Mouse (Mus musculus) naive thymus-derived CD4-positive, alpha-beta T cell, adult 2 months (primary cell): Measurements from ENCODE around the gene Lep.

ENCODE experiments used
- DNase-seq: peaks from one replicate; pipeline ENCODE4 v3.0.0-alpha.2; 2011; ENCODE audit warnings: low read depth

Lep gene

DNA sequence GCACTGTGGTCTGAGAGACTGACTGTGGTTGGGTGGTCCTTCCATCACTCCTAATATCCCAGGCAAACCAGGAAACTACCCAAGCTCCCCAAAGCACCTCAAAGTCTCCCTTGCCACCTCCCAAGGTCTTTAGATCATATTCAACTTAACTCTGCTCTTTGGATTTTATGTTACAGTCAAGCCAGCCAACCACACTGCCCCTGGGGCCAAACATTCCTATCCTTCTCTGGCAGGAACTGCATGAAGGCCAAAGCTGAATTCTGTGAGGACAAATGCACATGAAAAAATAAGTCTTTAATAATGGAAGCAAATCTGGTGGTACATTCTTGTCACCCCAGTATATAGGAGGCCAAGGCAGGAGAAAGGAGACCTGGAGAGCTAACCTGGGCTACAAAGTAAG lies 16.0 kb upstream of the Lep start:
- DNase-seq, result no peak

DNA sequence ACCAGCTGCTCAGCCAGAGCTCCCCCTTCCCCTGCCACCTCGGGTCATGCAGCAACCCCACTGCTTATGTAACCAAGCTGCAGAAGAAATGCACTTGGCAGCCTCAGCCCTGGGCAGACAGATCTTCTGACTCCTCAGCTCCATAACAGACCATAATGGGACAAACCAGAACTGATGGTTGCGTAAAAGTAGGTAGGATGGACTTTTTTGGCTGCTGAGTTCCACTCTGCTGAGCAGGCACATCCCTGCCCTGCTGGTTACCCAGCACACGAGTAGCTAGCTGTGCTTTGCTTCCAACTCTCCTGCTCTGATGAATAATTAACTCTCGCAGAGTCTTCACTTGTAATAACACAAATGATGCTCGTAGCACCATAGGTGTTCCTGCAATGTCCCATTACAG lies 10.1 kb upstream of the Lep start:
- no peak for DNase-seq

DNA sequence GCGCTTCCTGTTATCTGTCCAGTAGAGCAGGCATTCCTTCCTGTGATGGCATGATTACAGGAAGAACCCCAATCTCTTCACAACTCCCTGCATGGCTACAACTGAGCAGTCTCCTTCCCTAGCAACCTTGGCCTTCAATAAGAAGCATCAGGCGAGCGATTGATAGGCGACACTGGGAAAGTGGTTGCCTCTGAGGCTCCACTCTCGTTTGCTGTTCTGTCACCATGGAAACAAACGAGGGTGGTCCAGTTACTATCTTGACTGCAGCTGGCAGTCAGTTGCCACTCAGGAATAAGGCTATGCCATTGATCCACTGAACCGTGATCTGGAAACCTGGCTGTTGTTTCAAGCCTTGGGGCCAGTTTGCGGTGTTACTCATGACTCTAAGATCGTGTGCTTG lies 7.8 kb upstream of the Lep start:
- no peak for DNase-seq

DNA sequence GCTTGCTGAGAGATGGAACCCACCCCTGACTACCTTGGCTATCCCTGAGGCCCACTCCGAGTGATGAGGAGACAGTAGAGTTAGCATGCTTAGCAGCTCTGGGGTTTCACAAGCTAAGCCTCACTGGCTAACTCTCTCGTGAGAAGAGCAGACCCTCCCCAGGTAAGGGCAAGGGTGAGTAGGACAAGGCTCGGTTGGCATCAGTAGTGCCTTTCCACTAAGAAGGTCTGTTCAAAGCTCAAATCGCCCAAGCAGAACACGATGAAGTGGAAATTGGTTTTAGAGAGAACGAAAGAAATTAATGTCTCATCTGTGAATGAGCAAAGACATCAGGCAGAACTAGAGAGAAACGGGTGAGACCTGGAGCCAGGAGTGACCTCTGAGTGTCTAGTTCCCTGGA lies 6.8 kb upstream of the Lep start:
- DNase-seq, result no peak

DNA sequence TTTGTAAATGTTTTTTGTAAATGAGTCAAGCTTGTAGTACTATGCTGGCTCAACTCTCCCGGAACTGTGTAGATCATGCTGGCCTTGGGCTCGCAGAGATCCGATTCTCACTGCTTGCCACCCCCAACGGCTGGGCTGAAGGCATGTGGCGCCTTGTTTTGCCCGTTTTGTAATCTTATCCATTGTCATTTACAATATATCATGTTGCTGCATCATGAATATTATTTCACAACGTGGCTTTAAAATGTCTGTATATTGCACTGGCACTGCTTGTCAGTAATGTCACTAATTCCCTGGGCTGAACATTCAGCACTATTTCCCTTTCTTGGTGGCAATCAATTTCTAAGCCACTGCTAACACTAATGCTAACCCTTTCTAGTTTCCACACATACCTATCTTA lies 3.6 kb upstream of the Lep start:
- no peak for DNase-seq

- no peak for DNase-seq
Measured at GRCm38 (mm10) chr6:29066389-29066790, 6.4 kb downstream of the Lep start.

- DNase-seq, result no peak
Measured at GRCm38 (mm10) chr6:29072258-29072657, 12.2 kb downstream of the Lep start.

DNA sequence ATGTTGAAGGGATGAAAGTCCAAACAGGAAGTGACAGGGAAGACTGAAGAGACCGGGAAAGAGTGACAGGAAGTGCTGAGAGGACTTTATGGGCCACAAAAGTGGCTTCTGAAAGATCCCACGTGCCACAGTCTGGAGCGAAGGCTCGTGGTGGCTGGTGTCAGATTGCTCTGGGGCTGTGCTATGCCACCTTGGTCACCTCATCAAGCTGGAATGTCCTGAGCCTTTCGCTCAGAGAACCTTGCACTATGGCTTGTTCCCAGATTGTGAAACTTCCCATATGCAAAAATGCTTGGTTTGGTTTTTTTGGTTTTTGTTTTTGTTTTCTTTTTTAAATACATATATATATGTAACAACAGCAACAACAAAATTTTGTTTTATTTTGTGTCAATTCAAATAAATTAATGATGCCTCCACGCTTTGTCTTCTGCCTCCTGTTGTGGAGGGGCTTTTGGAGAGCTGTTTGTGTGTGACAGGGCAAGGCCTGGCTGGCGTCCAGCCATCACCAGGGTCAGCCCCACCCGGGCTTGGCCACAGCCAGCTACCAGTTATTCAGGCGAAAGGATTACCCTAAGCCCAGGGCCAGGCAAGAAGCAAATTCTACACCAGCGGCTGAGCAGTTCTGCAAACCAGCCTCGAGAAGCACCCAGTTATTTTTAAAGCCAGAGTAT lies 13.6 kb downstream of the Lep start:
- no peak for DNase-seq

DNA sequence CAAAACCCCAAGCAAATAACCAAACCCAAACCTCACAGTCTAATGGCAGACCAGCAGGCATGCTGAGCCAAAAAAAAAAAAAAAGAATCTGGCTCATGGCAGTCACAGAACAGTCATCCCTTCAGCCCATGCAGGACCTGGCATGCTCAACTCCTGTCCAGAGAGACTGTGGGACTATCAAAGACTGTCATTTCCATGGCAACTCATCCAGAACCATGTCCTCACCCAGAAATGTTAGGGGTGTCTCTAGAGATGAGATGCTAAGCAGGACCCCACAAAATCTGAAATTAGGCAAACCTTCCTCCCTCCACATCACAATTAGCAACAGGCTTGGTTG lies 14.1 kb downstream of the Lep start:
- DNase-seq, result no peak

DNA sequence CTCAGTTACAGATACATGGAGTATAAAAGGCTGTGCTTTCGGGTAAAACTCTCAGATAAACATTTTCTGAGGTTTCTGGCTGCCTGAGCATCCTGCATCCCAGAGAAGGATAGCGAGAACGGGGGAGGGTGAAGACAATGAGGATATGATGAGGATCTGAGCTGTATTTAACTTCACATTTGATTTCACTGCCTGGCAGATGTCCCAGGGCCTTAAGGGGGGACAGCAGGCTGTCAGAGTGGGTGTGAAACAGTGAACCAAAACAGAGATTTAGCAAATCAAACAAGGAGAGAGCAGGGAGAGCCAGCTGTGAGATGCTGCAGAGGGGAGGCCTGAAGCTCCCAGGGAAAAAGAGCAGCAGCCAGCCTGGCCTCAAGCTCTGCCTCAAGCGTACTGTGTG lies 19.3 kb downstream of the Lep start:
- DNase-seq, result no peak

GRCm38 (mm10) chr6:29081826-29082363 lies 21.9 kb downstream of the Lep start:
- no peak for DNase-seq

- DNase-seq, result no peak
Measured at GRCm38 (mm10) chr6:29082776-29083354, 22.8 kb downstream of the Lep start.

- no peak for DNase-seq
Measured at GRCm38 (mm10) chr6:29084401-29084800, 24.4 kb downstream of the Lep start.

- DNase-seq, result no peak
Measured at GRCm38 (mm10) chr6:29087921-29088709, 28.1 kb downstream of the Lep start.

- DNase-seq, result no peak
Measured at GRCm38 (mm10) chr6:29092234-29092633, 32.2 kb downstream of the Lep start.

GRCm38 (mm10) chr6:29092904-29093303 lies 32.9 kb downstream of the Lep start:
- DNase-seq, result no peak

DNA sequence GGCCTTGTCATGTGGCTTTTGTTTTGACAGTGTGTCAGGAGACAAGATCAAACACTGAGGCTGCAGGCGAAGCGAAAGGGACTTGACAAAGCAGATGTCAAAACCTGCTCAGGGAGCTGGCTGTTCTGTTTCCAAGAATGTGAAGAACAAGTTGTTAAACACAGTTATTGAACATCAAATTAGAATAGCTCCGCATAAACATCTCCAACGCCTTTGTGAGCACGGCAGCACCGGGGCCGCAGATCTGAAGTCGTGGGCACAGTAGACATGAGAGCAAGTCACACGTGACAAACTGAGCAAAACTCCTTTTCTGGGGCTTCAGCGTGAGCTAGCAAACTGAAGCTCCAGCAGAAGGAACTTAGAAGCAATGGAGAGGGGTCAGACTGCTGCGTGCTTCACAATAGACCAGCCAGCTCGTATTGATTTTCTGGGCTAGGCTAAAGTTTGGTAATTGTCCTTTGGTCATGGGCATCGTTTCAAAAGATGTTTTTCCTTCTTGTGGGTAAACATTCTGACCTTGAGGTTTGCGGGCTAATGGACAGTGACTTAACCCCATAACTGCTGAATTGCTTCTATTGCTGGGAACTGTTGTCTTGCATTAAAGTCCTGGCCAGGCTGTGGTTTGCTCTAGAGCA lies 39.6 kb downstream of the Lep start:
- DNase-seq, result no peak

GRCm38 (mm10) chr6:29100423-29100822 lies 40.4 kb downstream of the Lep start:
- no peak for DNase-seq

DNA sequence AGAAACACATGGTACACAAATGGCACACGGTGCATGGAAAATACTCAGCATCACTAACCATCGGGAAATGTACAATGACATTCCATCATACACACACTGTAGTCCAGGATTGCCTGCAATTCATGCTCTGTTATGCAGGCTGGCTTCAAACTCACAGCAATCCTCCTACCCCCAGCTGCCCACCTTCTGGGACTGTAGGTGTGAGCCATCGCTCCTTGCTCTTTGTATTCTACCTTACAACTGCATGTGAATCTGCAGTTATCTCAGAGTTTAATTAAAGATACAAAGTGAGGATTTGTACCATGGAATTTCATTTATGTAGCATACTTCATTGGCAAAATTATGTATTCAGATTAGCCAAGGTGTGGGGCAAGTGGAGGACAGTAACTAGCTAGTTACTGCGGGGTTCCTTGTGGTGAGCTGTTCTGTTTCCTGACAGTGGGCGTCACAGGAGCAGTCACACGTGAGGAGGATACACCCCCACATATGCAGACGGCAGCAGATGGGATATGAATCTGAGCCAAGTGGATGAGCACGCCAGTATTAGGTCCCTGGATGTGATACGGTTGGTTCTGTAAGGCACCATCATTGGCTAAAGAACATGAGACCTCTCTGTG lies 41.3 kb downstream of the Lep start:
- DNase-seq, result no peak

DNA sequence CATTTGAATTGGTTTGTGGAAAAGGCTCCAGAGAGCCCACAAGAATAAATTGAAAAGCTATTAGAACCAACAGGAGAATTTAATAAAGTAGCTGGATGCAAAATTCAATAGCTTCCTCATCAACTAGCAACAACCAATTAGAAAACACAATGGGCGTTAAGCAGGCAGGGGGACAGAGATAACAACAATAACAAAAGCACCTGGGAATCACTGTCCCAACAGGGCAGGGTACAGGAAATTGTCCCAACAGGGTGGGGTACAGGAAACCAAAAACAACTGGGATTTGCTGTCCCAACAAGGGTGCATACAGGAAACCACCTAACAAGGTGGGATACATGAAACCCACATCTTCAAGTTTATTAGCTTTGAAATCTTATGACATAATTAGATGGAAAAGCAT lies 48.4 kb downstream of the Lep start:
- DNase-seq, result no peak

DNA sequence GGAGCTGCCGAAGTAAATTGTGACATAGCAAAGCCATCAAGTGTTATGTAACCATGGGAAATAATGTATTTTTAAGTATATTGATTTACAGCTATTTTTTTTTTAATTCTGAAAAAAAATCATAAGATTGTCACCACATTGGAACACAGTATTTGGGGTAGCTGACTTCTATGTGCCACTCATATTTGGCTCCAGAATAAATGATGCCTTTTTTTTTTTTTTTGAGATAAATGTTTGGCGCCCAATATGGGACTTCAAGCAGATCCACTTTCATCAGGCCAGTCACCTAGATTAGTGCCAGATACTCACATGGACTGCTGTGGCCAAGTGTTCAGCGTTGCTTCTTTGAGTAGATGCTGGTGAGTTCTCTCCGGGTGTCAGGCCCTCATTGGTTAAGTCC lies 51.5 kb downstream of the Lep start:
- DNase-seq, result no peak

- DNase-seq, result no peak
Measured at GRCm38 (mm10) chr6:29115756-29116155, 55.7 kb downstream of the Lep start.
